Comparison of ENCODE assay signal across 26 mouse cellular contexts in genomic region chr12:58251901-58252300, GRCm38 (mm10). TPM values are rescaled to one million over a fixed set of nuclear protein-coding genes. Genes with fewer than 3 reads are reported as not detected.
A peak's percentile ranks its signal among the peaks of the same experiment; 100 is the strongest.
DNase-seq lines count a peak whose midpoint lies in the region; ATAC-seq and TF ChIP-seq lines count a peak whose summit lies in the region.
"Had no signal": no experiment of that assay in that cellular context is flagged by ENCODE, and none has a peak within 500 bp of the region (broad histone marks: within the 10 kb centered on the region; RNA-seq: fewer than 3 reads in every experiment).

No protein-coding gene starts in this region.

- H3K9me3 ChIP-seq in forebrain, embryonic 13.5 days (replicated peaks): no peaks in the 10 kb centered on the region
- no peaks in the 10 kb centered on the region for H3K9me3 ChIP-seq in forebrain, embryonic 10.5 days
- H3K9me3 ChIP-seq in forebrain, embryonic 15.5 days: no peaks in the 10 kb centered on the region
- H3K9me3 ChIP-seq in forebrain, embryonic 12.5 days: no peaks in the 10 kb centered on the region
- H3K9me3 ChIP-seq in forebrain, postnatal 0 days (ENCODE audit: low read length): no peaks in the 10 kb centered on the region
- no peaks in the 10 kb centered on the region for H3K9me3 ChIP-seq in hindbrain, embryonic 10.5 days
- H3K9me3 ChIP-seq: embryonic facial prominence, embryonic 13.5 days; embryonic facial prominence, embryonic 15.5 days; G1E had no signal

- TF ChIP-seq CTCF in forebrain, postnatal 0 days (IDR thresholded peaks at IDR 0.05; ENCODE audit: low read depth): no peak

- no peak overlapping the region for H3K27ac ChIP-seq in forebrain, embryonic 13.5 days
- no peak overlapping the region for H3K27ac ChIP-seq in forebrain, embryonic 10.5 days
- 0 out of 2 replicates have a peak overlapping the region, but pooled peaks have one; percentile 41 for H3K27ac ChIP-seq in forebrain, embryonic 15.5 days (replicated peaks)
- no peak overlapping the region for H3K27ac ChIP-seq in forebrain, embryonic 12.5 days
- no peak overlapping the region for H3K27ac ChIP-seq in forebrain, postnatal 0 days (ENCODE audit: low read depth, low read length)
- H3K27ac ChIP-seq in hindbrain, embryonic 10.5 days: no peak overlapping the region
- H3K27ac ChIP-seq: embryonic facial prominence, embryonic 13.5 days; embryonic facial prominence, embryonic 15.5 days had no signal

- 87% methylated on average over 1 of the region's 1 CpGs for WGBS in forebrain, embryonic 13.5 days
- 97% methylated on average over 1 of the region's 1 CpGs for WGBS in forebrain, embryonic 10.5 days
- WGBS in forebrain, embryonic 15.5 days: 58% methylated on average over 1 of the region's 1 CpGs
- 87% methylated on average over 1 of the region's 1 CpGs for WGBS in forebrain, embryonic 12.5 days
- 72% methylated on average over 1 of the region's 1 CpGs for WGBS in forebrain, postnatal 0 days
- 85% methylated on average over 1 of the region's 1 CpGs for WGBS in hindbrain, embryonic 10.5 days

- no peaks in the 10 kb centered on the region for H3K36me3 ChIP-seq in forebrain, embryonic 13.5 days (ENCODE audit: poor library complexity, severe bottlenecking)
- no peaks in the 10 kb centered on the region for H3K36me3 ChIP-seq in forebrain, embryonic 10.5 days (replicated peaks)
- H3K36me3 ChIP-seq in forebrain, embryonic 15.5 days: no peaks in the 10 kb centered on the region
- no peaks in the 10 kb centered on the region for H3K36me3 ChIP-seq in forebrain, embryonic 12.5 days (replicated peaks)
- H3K36me3 ChIP-seq in forebrain, postnatal 0 days (ENCODE audit: insufficient read depth): no peaks in the 10 kb centered on the region
- H3K36me3 ChIP-seq in hindbrain, embryonic 10.5 days: no peaks in the 10 kb centered on the region
- H3K36me3 ChIP-seq: embryonic facial prominence, embryonic 13.5 days; embryonic facial prominence, embryonic 15.5 days; G1E had no signal

- DNase-seq in forebrain, embryonic 10.5 days (ENCODE audit: extremely low spot score, low spot score): no peak
- no peak for DNase-seq in forebrain, postnatal 0 days
- DNase-seq in hindbrain, embryonic 10.5 days (ENCODE audit: low spot score): no peak
- DNase-seq: adrenal gland, adult 8-10 months; adrenal gland, postnatal 14 days; adrenal gland, postnatal 36 days; B cell, adult 2 months; cerebellum, adult 11 months; cerebellum, adult 18-20 months; cerebellum, adult 8-10 months; cerebellum, adult 9-11 months; cerebellum, postnatal 14 days; cerebellum, postnatal 36 days; embryo, embryonic 11 days had no signal

- peak; percentile 63; the same call in 1 of the 2 replicates for ATAC-seq in forebrain, embryonic 13.5 days
- peak; percentile 67; the same call in 1 of the 2 replicates for ATAC-seq in forebrain, embryonic 15.5 days (replicated peaks)
- no peak for ATAC-seq in forebrain, embryonic 12.5 days (ENCODE audit: low FRiP score)
- peak; percentile 43; the same call in 1 of the 2 replicates for ATAC-seq in forebrain, postnatal 0 days
- ATAC-seq: activated CD4-positive, CD25-positive, alpha-beta regulatory T cell, adult 4 months; CD4-positive, CD25-positive, alpha-beta regulatory T cell, adult 4 months; Patski had no signal

- no peaks in the 10 kb centered on the region for H3K4me1 ChIP-seq in forebrain, embryonic 13.5 days
- H3K4me1 ChIP-seq in forebrain, embryonic 10.5 days: no peaks in the 10 kb centered on the region
- no peaks in the 10 kb centered on the region for H3K4me1 ChIP-seq in forebrain, embryonic 15.5 days
- H3K4me1 ChIP-seq in forebrain, embryonic 12.5 days: no peaks in the 10 kb centered on the region
- no peaks in the 10 kb centered on the region for H3K4me1 ChIP-seq in forebrain, postnatal 0 days (ENCODE audit: insufficient read depth)
- no peaks in the 10 kb centered on the region for H3K4me1 ChIP-seq in hindbrain, embryonic 10.5 days (replicated peaks)
- H3K4me1 ChIP-seq: embryonic facial prominence, embryonic 13.5 days; embryonic facial prominence, embryonic 15.5 days had no signal

- no peak overlapping the region for H3K4me2 ChIP-seq in forebrain, embryonic 13.5 days
- no peak overlapping the region for H3K4me2 ChIP-seq in forebrain, embryonic 15.5 days (replicated peaks)
- H3K4me2 ChIP-seq in forebrain, embryonic 12.5 days: no peak overlapping the region
- H3K4me2 ChIP-seq in forebrain, postnatal 0 days (ENCODE audit: low read depth): no peak overlapping the region
- H3K4me2 ChIP-seq: embryonic facial prominence, embryonic 13.5 days; embryonic facial prominence, embryonic 15.5 days had no signal

- no peak overlapping the region for H3K4me3 ChIP-seq in forebrain, embryonic 13.5 days
- H3K4me3 ChIP-seq in forebrain, embryonic 10.5 days: no peak overlapping the region
- H3K4me3 ChIP-seq in forebrain, embryonic 15.5 days: no peak overlapping the region
- H3K4me3 ChIP-seq in forebrain, embryonic 12.5 days (replicated peaks): no peak overlapping the region
- no peak overlapping the region for H3K4me3 ChIP-seq in forebrain, postnatal 0 days (ENCODE audit: low read depth, low read length)
- no peak overlapping the region for H3K4me3 ChIP-seq in hindbrain, embryonic 10.5 days
- H3K4me3 ChIP-seq: embryonic facial prominence, embryonic 13.5 days; embryonic facial prominence, embryonic 15.5 days; erythroblast, embryonic 14.5 days had no signal

- H3K9ac ChIP-seq in forebrain, embryonic 13.5 days: no peak overlapping the region
- H3K9ac ChIP-seq in forebrain, embryonic 15.5 days (replicated peaks): no peak overlapping the region
- H3K9ac ChIP-seq in forebrain, embryonic 12.5 days: no peak overlapping the region
- no peak overlapping the region for H3K9ac ChIP-seq in forebrain, postnatal 0 days
- H3K9ac ChIP-seq: embryonic facial prominence, embryonic 13.5 days; embryonic facial prominence, embryonic 15.5 days had no signal

- no peaks in the 10 kb centered on the region for H3K27me3 ChIP-seq in forebrain, embryonic 13.5 days
- no peaks in the 10 kb centered on the region for H3K27me3 ChIP-seq in forebrain, embryonic 10.5 days (ENCODE audit: poor library complexity, severe bottlenecking)
- H3K27me3 ChIP-seq in forebrain, embryonic 15.5 days: no peaks in the 10 kb centered on the region
- H3K27me3 ChIP-seq in forebrain, embryonic 12.5 days: no peaks in the 10 kb centered on the region
- no peaks in the 10 kb centered on the region for H3K27me3 ChIP-seq in forebrain, postnatal 0 days (ENCODE audit: insufficient read depth, low read length)
- H3K27me3 ChIP-seq in hindbrain, embryonic 10.5 days (ENCODE audit: insufficient read depth, poor library complexity, severe bottlenecking): no peaks in the 10 kb centered on the region
- H3K27me3 ChIP-seq: CH12.LX; embryonic facial prominence, embryonic 13.5 days; embryonic facial prominence, embryonic 15.5 days had no signal

RNA-seq across cellular contexts. Expression of gene Clec14a, which starts 17.2 kb away (rescaled TPM):
- 4.3 and 4.4 TPM in 2 replicates for polyA plus RNA-seq in forebrain, embryonic 13.5 days (2015; fragmentation: Nextera tagmentation; extraction: Ambion mirVana)
- polyA plus RNA-seq in forebrain, embryonic 10.5 days (2016; fragmentation: Nextera tagmentation; extraction: Ambion mirVana): 5.4 and 5.5 TPM in 2 replicates
- 4.3 and 4.6 TPM in 2 replicates for polyA plus RNA-seq in forebrain, embryonic 15.5 days (2015; fragmentation: Nextera tagmentation; extraction: Ambion mirVana)
- 4.6 and 5.5 TPM in 2 replicates for polyA plus RNA-seq in forebrain, embryonic 12.5 days (2016; fragmentation: Nextera tagmentation; extraction: Ambion mirVana)
- total RNA-seq in forebrain, postnatal 0 days (2014; rRNA removed): 6.4 and 6.5 TPM in 2 replicates
- polyA plus RNA-seq in forebrain, postnatal 0 days (2015; fragmentation: Nextera tagmentation; extraction: Ambion mirVana): 6.0 and 6.5 TPM in 2 replicates
- 5.6 and 5.7 TPM in 2 replicates for polyA plus RNA-seq in hindbrain, embryonic 10.5 days (2016; fragmentation: Nextera tagmentation; extraction: Ambion mirVana)
- total RNA-seq: CH12.LX; common myeloid progenitor, adult 5-6 weeks had no signal
- polyA plus RNA-seq: activated CD4-positive, CD25-positive, alpha-beta regulatory T cell, adult 4 months; CD4-positive, CD25-positive, alpha-beta regulatory T cell, adult 4 months; G1E; Patski had no signal

RNA-seq across cellular contexts. Expression of gene Sstr1, which starts 40.3 kb away (rescaled TPM):
- 2.3 and 4.2 TPM in 2 replicates for polyA plus RNA-seq in forebrain, embryonic 13.5 days (2015; fragmentation: Nextera tagmentation; extraction: Ambion mirVana)
- polyA plus RNA-seq in forebrain, embryonic 10.5 days (2016; fragmentation: Nextera tagmentation; extraction: Ambion mirVana): 0.06 TPM in 1 of 2 replicates, not detected in the other
- polyA plus RNA-seq in forebrain, embryonic 15.5 days (2015; fragmentation: Nextera tagmentation; extraction: Ambion mirVana): 6.5 and 6.8 TPM in 2 replicates
- polyA plus RNA-seq in forebrain, embryonic 12.5 days (2016; fragmentation: Nextera tagmentation; extraction: Ambion mirVana): 1.9 and 2.4 TPM in 2 replicates
- total RNA-seq in forebrain, postnatal 0 days (2014; rRNA removed): 32.3 and 37.6 TPM in 2 replicates
- polyA plus RNA-seq in forebrain, postnatal 0 days (2015; fragmentation: Nextera tagmentation; extraction: Ambion mirVana): 15.2 and 17.4 TPM in 2 replicates
- 0.44 and 0.54 TPM in 2 replicates for polyA plus RNA-seq in hindbrain, embryonic 10.5 days (2016; fragmentation: Nextera tagmentation; extraction: Ambion mirVana)
- total RNA-seq: adrenal gland, postnatal 14 days; CH12.LX; common myeloid progenitor, adult 5-6 weeks; G1E had no signal
- polyA plus RNA-seq: activated CD4-positive, CD25-positive, alpha-beta regulatory T cell, adult 4 months; CD4-positive, CD25-positive, alpha-beta regulatory T cell, adult 4 months; erythroblast, embryonic 14.5 days; G1E; Patski had no signal
